In the genomic region with DNA sequence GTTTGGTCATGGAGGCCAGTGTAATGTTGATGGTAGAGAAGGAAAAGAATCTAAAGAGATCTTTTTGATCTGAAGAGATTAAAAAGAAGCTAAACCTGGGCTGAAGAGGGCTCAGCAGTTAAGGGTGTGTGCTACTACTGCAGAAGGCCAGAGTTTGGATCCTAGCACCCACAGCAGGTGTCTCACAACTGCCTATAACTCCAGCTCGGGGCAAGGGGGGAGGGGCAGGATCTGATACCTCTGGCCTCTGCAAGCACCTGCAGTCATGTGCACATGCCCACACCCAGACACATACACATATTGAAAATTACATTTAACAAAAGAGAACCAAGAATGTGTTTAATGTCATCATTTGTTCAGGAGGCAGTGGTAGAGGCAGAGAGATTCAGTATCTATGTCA, we compare ENCODE assay signal across 11 mouse cellular contexts.
"Had no signal": no experiment of that assay in that cellular context is flagged by ENCODE, and none has a peak within 500 bp of the region (broad histone marks: within the 10 kb centered on the region; RNA-seq: fewer than 3 reads in every experiment).

No protein-coding gene starts in this region.

- H3K4me2 ChIP-seq: limb, embryonic 13.5 days; midbrain, embryonic 12.5 days; neural tube, embryonic 15.5 days had no signal

- H3K27ac ChIP-seq: kidney, postnatal 0 days; limb, embryonic 13.5 days; liver, embryonic 14.5 days; midbrain, embryonic 12.5 days; neural tube, embryonic 15.5 days had no signal

- H3K27me3 ChIP-seq: limb, embryonic 13.5 days; midbrain, embryonic 12.5 days; neural tube, embryonic 15.5 days had no signal

- H3K9me3 ChIP-seq: limb, embryonic 13.5 days; midbrain, embryonic 12.5 days; neural tube, embryonic 15.5 days had no signal

- H3K36me3 ChIP-seq: limb, embryonic 13.5 days; midbrain, embryonic 12.5 days; neural tube, embryonic 15.5 days had no signal

- H3K4me3 ChIP-seq: limb, embryonic 13.5 days; midbrain, embryonic 12.5 days; myocyte; neural tube, embryonic 15.5 days had no signal

- DNase-seq: kidney, adult 11 months; kidney, adult 9 months; kidney, postnatal 36 days; left cerebral cortex, postnatal 4 days; lung, adult 18-20 months had no signal

- H3K9ac ChIP-seq: limb, embryonic 13.5 days; liver, embryonic 14.5 days; midbrain, embryonic 12.5 days; neural tube, embryonic 15.5 days had no signal
